Mouse (Mus musculus) neural tube, embryonic 10.5 days (tissue): ENCODE data around the gene Gpm6b.

ENCODE experiments used
- DNase-seq: peaks from one replicate; pipeline ENCODE4 v3.0.0-alpha.2; 2017; ENCODE audit warnings: low spot score; ENCODE audit errors: extremely low spot score

The Gpm6b gene

DNA sequence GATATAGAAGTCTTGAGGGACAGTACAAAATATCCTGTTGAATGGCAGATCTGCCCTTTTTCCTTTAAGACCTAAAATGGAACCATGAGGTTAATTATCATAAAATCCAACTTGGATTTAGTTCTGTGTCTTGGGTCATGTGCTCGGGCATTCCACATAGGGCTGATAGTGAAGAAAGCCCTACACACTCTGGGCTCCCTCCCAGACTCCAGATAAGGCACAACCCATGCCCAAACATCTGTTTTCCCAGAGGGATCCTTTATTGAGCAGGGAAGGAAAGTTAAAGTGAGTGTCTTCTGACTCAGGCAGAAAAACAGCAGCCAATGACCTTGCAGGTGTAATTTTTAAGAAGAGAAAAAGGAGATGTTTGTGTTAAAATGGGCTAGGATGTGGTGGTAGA lies 116.2 kb downstream of the Gpm6b start:
- no peak for DNase-seq

DNA sequence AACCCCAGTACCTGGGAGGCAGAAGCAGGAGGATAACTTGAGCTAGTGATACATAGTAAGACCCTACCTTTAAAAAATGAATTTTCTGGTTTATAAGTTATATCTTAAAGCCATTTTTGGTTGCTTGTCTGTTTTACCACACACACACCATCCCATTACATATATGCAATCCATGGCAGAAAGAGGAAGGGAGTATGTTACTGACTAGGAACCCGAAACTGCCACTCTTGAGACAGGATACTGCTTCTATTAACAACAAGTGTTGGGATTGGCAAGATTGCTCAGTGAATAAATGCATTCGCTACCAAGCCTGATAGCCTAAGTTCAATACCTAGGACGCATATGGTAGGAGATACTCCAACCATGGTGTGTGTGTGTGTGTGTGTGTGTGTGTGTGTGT lies 117.6 kb downstream of the Gpm6b start:
- no peak for DNase-seq

DNA sequence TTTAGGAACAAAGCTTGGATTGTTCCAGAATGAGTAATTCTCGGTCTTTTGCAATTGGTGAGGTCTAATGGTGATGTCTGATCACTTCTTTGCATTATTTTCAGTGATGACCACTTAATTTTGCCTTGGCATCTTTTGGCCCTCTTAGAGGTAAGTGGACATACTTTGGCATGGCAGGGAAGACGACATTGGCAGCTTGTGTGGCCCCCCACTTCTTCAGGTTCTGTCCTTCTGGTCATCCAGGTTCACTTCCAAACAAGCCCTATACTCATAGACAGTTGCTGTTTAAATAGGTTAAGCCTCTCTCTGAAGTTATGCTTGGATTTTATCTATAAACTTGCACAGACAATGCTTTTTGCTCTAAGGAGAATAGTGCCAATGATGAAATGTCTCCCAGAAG lies 120.2 kb downstream of the Gpm6b start:
- no peak for DNase-seq

DNA sequence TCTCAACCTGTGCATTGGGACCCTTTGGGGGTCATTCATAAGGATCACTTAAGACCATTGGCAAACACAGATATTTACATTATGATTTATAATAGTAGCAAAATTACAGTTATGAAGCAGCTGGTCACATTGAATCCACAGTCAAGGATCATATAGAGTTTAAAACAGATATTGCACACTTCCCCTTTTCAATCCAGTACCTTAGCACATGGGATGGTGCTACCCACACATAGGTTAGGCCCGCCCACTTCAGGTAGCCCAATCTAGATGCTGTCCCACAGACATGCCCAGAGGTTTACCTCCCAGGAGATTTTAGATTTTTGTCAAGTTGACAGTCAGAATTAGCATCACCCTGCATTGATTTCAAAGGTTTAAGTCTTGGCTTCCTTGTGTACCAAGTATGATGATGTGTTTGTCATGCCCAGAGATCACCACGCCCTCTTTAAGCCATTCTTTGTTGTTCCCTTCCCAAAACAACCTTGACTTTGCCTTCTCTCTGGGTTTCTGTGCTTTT lies 121.3 kb downstream of the Gpm6b start:
- DNase-seq = no peak

DNA sequence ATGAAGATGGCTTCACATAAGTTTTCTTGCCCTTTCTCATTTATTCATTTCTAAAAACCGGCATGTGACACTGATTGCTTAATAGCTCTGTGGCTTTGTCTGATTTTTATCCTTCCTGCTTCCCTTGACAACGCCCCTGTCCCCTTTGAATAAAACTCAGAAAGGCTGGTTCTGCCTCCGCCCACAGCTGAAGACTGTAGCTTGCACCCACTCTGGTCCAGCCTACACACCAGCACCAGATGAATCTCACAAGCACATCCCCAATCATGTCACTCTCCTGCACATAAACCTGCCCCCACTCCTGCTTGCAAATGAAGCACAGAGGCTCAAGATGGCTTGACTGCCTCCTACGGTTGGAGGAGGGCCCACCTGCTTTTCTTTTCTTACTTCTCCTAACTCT lies 121.7 kb downstream of the Gpm6b start:
- no peak for DNase-seq

DNA sequence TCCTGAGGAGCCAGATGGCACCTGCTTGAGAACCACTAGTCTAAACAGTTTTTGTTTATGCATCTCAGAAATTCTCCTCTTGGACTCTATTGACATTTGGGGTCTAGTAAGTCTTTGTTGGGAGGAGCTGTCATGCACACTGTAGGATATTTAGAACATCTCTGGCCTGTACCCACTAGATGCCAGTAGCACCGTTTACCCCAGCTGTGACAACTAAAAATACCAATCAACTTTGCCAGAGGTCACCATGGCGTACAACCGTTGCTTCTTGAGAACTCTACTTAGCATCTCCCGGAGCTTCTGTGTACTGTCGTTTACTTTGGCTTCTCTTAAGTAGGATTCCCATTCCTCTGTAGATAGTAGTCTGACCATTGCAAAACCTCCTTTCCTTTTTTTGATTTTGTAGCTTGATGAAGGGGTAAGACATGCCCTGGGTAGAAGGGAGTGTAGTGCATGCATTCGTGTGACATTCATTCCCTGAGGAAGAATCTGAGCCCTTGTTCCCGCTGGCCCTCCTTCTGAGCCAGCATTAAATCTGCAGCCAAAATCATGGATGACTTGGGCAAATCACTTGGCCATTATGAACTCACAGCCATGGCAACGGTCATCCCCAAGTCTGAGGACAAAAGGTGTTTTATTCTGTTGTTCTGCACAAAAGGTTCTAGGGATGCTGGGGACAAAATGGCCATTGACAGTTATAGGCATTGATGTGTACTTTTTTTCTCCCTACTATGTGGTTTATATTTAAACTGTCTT lies 126.9 kb downstream of the Gpm6b start:
- DNase-seq = no peak

DNA sequence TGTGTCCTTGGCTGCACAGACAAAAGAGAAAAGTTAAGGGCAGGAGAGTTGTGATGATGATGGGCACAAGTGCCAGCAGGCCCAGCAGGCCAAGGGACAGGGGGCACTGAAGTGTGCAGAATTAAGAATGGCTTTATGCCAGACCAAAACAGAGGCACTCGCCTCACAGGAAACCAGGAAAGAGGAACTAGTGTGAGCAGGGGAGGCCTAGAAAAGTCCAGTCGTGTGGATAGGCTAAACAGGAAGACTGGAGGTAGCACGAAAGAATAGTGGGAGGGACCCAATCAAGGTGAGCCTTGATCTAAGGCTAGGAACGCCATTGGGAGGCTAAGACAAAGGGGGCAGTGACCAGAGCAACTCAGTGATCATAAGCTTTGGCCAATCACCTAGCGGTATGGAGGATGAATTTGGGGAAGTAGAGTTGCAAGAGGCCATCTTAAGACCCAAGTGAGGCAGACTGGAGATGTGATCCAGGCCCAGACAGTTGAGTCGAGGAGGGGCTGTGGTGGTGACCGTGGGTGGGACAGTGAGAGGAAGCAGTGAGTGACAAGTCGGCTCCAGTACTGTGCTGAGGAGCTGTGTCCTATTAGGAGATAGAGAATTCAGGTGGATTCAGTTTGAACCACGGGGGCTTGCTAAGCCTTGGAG lies 138.1 kb downstream of the Gpm6b start:
- DNase-seq = no peak

DNA sequence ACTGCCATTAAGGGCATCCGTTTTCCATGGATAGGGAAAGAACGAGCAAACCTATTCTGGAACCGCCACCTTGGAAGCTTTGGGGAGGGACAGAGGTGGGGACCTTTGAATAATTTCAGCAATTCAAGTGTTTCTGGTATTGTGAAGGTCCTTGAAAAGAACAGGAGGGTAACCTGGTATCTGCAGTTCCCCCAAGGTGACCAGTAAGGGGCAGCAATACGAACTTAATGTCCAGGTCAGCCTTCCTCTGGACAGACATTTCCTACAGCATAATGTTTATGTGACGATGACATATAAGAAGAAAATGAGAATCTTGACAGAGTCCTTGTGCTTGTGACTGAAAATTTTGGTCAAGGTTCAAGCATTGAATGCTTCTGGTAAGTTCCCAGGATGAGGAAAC lies 139.9 kb downstream of the Gpm6b start:
- DNase-seq = no peak

DNA sequence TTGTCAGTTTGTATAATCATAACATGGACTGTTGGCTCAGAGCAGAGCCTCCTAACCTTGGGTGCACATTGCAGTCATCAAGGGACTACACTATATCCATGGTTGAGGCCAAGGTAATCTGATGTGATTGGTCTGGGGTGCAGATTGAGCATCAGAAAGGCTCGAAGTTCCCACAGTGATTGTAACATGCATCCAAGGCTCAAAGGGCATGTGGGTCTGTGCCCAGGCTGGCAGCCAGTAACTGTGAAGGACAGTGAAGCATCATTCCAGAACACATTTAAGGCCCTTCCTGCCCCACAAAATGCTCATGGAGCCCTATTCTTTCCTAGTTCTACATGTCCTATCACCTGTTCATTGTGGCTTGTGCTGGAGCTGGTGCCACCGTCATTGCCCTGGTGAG lies 144.9 kb downstream of the Gpm6b start:
- DNase-seq = no peak

DNA sequence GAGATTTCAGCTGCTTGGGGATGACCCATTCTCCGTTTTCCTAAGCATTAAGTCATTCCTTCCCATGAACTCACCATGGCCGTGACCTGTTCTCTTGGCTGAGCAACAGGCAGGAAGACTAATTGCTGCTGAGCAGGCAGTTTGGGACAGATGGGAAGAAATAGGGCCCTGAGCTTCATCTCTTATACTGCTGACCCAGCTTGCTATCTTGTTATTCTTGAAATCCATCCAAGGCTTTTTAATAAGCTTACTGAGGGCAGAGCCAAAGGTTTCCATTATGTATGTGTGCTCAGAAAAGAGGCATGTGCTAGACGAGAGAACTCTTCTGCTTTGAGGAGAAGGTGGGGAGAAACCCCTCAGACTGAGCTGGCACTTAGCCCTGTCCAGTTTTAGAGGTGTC lies 146.2 kb downstream of the Gpm6b start:
- DNase-seq = no peak

DNA sequence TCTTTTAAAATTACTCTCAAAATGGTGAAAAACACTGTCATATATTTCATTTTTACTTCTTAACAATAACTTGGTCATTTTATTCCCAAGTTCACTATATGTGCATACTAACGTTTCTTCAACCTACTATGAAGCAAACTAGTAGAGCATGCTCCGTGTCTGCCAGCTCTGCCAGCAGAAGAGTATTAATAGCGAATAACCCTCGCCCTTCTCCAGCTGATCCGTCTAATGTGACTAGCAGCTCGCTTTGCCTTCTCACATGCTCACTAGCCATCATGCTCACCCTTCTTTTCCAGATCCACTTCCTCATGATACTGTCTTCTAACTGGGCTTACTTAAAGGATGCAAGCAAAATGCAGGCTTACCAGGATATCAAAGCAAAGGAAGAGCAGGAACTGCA lies 147.9 kb downstream of the Gpm6b start:
- DNase-seq = no peak

DNA sequence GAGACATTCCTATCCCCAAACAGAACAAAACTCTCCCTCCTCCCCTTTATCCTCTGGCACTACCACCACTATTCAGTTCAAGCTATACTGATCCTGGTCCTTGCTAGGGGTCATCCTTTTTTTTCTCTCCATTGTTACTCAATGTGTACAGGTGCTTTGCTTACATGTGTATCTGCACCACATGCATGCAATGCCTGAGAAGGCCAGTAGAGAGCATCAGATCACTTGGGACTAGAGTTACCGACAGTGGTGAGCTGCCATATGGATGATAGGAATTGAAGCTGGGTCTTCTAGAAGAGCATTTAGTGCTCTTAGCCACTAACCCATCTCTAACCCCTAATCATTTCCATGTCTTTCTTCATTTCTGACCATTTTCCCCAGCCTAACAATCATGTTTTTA lies 155.0 kb downstream of the Gpm6b start:
- no peak for DNase-seq

DNA sequence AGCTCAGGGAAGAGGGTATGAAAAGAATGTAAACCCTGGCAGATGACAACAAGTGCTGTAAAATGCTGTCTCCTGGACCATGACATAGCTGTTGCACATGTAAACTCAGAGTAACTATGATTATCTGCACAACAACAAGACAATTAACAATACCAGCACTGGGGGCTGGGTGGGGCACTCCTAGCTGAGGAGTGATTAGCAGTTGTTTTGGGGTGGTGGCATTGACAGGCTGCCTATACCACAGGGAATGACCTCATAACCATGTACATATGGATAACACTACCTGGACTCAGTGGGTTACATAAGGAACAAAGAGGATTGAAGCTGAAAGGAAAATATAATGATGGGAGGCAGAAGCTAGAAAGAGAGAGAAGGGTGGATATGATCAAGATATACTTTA lies 169.2 kb downstream of the Gpm6b start:
- DNase-seq = no peak

DNA sequence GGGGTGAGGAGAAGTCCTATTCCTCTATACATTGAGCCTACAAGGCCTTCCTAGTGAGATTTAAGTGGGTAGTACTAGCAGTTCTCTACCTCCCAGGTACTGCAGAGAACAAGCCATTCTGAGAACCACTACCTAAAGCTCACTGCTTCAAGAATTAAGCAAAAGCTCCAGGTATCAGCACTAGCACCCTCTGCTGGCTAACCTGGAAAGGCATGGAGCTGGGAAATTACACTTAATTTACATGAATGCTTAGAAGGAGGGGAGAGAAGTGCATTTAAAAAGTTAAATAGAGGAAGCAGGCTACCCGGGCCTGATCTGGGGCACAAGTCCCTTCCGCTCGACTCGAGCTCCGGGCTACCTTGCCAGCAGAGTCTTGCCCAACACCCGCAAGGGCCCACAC lies 177.5 kb downstream of the Gpm6b start:
- no peak for DNase-seq

DNA sequence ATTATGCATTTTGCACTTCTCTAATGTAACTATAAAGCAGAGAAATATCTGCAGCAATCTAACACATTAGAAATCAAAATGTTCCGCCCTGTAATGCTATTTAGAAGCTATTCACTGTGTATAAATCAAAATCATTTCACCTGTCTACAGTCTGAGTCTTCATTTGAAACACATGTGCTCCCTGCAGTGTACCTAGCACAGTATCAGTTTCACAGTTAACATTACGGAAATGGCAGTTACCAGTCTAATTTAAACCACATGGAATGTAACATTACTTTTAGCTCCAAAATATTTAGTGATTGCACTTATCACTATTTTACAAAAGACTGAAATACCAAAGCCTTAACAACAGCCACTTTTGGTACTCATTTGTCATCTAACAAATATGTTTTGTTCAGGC lies 196.1 kb downstream of the Gpm6b start:
- no peak for DNase-seq
